Mouse (Mus musculus): ENCODE data around the gene Cdc40.

Gene Cdc40
- long read RNA-seq, experiment 1, transcript Cdc40-201 (15 exons, 3,534 nt): major isoform, 7 of 12 reads
- long read RNA-seq, experiment 1, partial matches to known transcripts: 3 of 12 reads
- long read RNA-seq, experiment 1, other reads (novel, unspliced or antisense): 2 of 12 reads
- long read RNA-seq, experiment 2, transcript Cdc40-201 (15 exons, 3,534 nt): major isoform, 6 of 16 reads
- long read RNA-seq, experiment 2, partial matches to known transcripts: 7 of 16 reads
- long read RNA-seq, experiment 2, other reads (novel, unspliced or antisense): 2 of 16 reads

DNA sequence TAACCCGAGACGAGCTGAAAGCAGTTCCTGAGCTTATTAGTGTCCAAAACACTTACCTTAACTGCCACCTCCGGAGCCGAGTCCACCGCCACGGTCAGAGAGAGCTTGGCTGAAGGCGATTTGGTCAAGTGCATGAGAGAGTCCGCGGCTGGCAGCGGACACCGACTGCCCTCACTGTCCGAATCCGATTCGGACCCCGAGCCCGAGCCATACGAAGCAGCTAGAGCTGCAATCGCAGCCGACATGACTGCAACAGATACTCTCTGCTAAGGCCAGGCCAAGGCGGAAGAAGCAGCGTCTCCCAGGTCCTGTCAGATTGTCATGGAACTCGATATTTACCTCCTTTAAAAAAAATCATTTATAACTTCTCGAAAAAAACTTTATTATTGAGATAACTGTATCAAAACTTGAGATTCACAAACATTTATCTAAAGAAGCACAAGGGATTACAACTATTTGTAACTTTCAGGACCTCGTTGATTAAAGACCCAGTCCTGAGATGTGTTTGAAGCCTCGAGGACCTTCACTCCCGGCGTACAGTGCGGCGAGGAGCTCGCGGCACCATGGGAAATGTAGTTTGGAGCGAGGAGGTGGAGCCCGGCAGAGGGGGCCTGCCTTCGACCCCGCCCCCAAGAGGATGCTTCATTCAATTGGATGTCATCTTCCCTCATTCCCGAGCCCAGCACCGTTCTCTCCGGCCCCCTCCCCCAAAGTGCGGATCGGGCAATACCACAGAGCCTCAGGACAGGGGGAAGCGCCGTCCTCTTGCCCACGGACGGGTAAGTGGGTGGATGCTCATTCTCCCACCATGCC, at the start of gene Cdc40, which contains the start of gene Wasf1:
Cdc40 (minus strand) TSS at position 481 of the 813 bp plus-strand sequence.
Wasf1 (plus strand) TSS at position 645 of the 813 bp plus-strand sequence.
- intact Hi-C loops (cut with DNase I): loop anchor here (5.0 to 10.0 kb wide), 2 partner anchors 198 to 231 kb away; partner anchors contain the start of gene Mettl24

DNA sequence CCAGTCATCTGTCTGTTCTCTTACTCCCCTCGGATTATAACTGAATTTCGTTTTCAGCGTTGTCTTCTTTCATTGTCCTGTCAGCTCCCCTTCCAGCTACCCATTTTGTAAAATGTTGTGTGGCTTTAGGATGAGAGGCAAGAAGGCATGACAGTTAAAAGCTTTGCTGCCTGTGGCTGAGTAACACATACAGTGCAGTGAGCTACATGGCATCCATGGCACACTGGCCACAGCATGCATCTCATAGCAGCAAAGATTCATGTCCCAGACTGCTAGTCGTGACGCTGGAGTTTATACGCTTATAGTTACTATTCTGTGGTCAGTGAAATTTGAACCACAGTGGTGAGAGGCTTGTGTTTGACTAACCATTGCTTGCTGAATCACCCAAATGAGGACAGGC, 36.4 kb upstream of the Cdc40 start:
- intact Hi-C loops (cut with DNase I): no loop called here

GRCm38 (mm10) chr10:40918669-40919440, 35.7 kb upstream of the Cdc40 start:
- intact Hi-C loops (cut with DNase I): no loop called here

DNA sequence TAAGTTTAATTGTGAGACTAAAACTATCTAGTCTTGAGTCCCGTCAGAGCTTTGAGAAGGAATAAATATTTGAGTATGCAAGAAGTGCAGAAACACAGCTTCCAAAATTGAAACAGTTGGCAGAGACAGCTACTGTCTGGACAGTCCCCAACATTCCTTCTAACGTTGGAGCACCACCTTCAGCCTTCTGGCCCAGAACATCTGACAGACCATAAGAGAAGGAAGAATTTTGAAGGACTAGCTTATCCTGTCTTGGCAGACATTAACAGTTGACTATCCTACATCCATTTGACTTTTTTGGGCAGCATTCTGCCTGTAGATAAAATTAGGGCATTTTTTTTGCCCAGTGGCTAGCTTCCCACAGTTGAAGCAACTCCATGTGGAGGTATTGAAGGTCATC, 32.1 kb upstream of the Cdc40 start:
- intact Hi-C loops (cut with DNase I): no loop called here

- intact Hi-C loops (cut with DNase I): no loop called here
Measured at GRCm38 (mm10) chr10:40910811-40911210, 27.7 kb upstream of the Cdc40 start.

DNA sequence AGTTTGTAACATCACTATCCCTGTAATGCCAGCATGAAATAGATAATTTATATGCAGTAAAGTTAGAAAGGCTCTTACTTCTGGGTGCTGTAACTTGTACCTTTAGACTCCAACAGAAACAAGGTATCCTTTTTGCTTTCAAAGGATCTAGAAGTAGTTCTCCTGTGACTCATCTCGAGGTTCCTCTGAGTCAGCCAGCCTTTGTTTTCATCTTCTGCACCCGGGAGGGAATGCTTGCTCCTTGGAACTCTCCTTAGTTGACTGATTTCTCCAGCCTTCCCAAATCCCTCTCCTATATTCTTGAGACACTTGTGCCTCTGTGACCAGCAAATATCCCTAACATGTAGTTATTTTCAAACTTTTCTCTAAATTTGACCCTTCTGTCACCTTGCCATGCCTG, 25.5 kb upstream of the Cdc40 start:
- intact Hi-C loops (cut with DNase I): no loop called here

DNA sequence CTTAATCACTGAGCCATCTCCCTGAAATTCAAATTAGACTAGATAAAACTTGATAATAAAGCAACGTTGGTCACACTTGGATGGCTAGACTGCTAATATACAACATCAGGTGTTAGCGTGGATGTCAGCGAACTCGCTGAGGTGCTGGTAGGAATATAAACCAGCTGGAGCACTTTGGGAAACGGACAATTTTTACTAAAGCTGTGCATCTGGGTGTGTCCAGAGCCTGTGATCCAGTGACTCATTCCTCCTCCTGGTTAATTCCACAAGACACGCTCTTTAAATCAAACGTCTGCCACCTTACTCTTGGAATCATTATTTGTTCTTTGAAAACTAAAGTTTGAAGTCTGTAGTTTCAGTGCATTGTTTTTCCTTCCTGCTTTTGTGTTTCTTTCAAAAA, 23.7 kb upstream of the Cdc40 start:
- intact Hi-C loops (cut with DNase I): no loop called here

- intact Hi-C loops (cut with DNase I): no loop called here
Measured at GRCm38 (mm10) chr10:40906131-40906530, 23.0 kb upstream of the Cdc40 start.

DNA sequence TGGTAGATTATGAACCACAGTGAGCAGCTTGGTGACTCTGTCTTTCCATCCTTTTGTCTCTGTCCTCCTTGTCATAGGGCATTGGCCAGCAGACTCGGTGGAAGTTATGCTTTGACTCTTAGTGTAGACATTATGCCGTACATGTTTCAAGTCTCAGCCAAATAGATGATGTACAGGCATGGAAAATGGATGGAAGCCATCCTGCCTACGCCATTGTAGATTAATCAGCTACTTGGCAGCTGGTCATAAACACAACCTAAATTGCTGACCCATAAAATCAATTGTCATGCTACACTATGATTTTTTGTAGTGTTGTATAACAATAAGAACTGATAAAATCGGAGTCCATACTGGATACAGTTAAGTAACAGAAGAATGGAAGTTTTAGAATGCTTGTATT, 18.7 kb upstream of the Cdc40 start:
- intact Hi-C loops (cut with DNase I): no loop called here

GRCm38 (mm10) chr10:40896656-40897055, 13.5 kb upstream of the Cdc40 start:
- intact Hi-C loops (cut with DNase I): no loop called here

GRCm38 (mm10) chr10:40895765-40896164, 12.7 kb upstream of the Cdc40 start:
- intact Hi-C loops (cut with DNase I): no loop called here

- intact Hi-C loops (cut with DNase I): loop anchor here (10.0 kb wide), 1 partner anchor 204 kb away; the partner anchor contains the start of gene Mettl24
Measured at GRCm38 (mm10) chr10:40889146-40889545, 6.0 kb upstream of the Cdc40 start.

GRCm38 (mm10) chr10:40887316-40887715, 4.2 kb upstream of the Cdc40 start:
- intact Hi-C loops (cut with DNase I): loop anchor here (10.0 kb wide), 1 partner anchor 203 kb away; the partner anchor contains the start of gene Mettl24

GRCm38 (mm10) chr10:40885432-40885831, 2.3 kb upstream of the Cdc40 start:
- intact Hi-C loops (cut with DNase I): loop anchor here (10.0 kb wide), 1 partner anchor 201 kb away; the partner anchor contains the start of gene Mettl24

GRCm38 (mm10) chr10:40884279-40884806, 1.2 kb upstream of the Cdc40 start:
- intact Hi-C loops (cut with DNase I): loop anchor here (5.0 to 10.0 kb wide), 2 partner anchors 200 to 232 kb away; partner anchors contain the start of gene Mettl24

- intact Hi-C loops (cut with DNase I): loop anchor here (5.0 to 10.0 kb wide), 2 partner anchors 199 to 231 kb away; partner anchors contain the start of gene Mettl24
Measured at GRCm38 (mm10) chr10:40883644-40884278, 650 bp upstream of the Cdc40 start.

GRCm38 (mm10) chr10:40882333-40882732, 778 bp downstream of the Cdc40 start:
- intact Hi-C loops (cut with DNase I): loop anchor here (5.0 to 10.0 kb wide), 2 partner anchors 198 to 230 kb away; partner anchors contain the start of gene Mettl24

DNA sequence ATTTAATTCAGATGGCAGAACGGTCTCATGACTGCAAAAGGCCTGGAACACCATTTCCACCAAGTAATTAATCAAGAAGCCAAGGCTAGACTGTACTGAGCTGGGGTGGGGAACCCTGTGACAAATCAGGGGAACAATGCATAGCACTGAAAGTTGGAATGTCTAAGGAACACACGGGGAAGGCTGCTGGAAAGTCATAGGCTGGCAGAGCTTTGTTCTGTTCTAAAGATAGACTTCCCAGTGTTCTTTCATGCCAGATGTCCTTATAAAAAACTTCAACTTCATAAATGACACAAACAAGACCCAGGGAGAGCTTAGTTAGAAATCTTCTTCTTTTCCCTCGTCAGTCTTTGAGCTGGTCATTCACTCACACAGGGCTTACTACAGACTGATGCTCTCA, 1.9 kb downstream of the Cdc40 start:
- intact Hi-C loops (cut with DNase I): loop anchor here (5.0 to 10.0 kb wide), 2 partner anchors 196 to 229 kb away; partner anchors contain the start of gene Mettl24

- intact Hi-C loops (cut with DNase I): loop anchor here (5.0 to 10.0 kb wide), 2 partner anchors 195 to 228 kb away; partner anchors contain the start of gene Mettl24
Measured at GRCm38 (mm10) chr10:40879969-40880368, 3.1 kb downstream of the Cdc40 start.

DNA sequence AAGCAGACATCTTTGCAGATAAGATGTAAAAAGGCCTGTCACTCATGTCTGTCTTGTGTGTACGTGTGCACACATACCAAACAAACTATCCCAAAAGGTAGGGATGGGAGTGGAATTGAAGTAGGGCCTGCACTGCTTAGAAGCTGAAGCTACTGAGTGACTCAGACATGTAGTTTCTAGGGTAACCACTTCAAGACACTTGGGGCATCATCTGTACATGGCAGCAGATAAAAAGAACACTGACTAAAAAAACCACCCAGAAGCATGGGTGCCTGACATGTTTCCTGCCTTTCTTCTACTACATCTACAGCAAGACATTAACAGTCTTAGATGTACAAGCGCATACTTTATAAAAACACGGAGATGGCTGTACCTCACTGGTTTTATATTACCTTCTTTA, 4.9 kb downstream of the Cdc40 start:
- intact Hi-C loops (cut with DNase I): no loop called here

Data from adrenal gland (tissue).